Mouse (Mus musculus) midbrain, embryonic 15.5 days (tissue): ENCODE data around the gene Ndufaf3. TPM values are rescaled to one million over a fixed set of nuclear protein-coding genes. Genes with fewer than 3 reads are reported as not detected.

Experiments used
- ATAC-seq: fragments of 200-750 bp; cut with Nextera tagmentation; replicated peaks from 2 replicates; pipeline ENCODE4 v1.8.0; 2017; ENCODE audit warnings: moderate TSS enrichment
- H3K27ac ChIP-seq: fragments of 300-500 bp; sonication (generic); 2 replicates; pipeline ENCODE4 v1.5.1; 2015; ENCODE audit warnings: mild to moderate bottlenecking, inconsistent platforms
- H3K27me3 ChIP-seq: fragments of 300-500 bp; sonication (generic); replicated peaks from 2 replicates; pipeline ENCODE4 v1.6.1; 2015; ENCODE audit warnings: inconsistent platforms
- H3K36me3 ChIP-seq: fragments of 300-500 bp; sonication (generic); replicated peaks from 2 replicates; pipeline ENCODE4 v1.6.1; 2015; ENCODE audit warnings: inconsistent platforms
- H3K4me1 ChIP-seq: fragments of 300-500 bp; sonication (generic); 2 replicates; pipeline ENCODE4 v1.6.1; 2015; ENCODE audit warnings: inconsistent platforms
- H3K4me2 ChIP-seq: fragments of 300-500 bp; sonication (generic); 2 replicates; pipeline ENCODE4 v1.6.1; 2015; ENCODE audit warnings: inconsistent platforms, mild to moderate bottlenecking, moderate library complexity
- H3K4me3 ChIP-seq: fragments of 300-500 bp; sonication (generic); 2 replicates; pipeline ENCODE4 v1.5.1; 2015; ENCODE audit warnings: mild to moderate bottlenecking, inconsistent platforms
- H3K9ac ChIP-seq: fragments of 300-500 bp; sonication (generic); 2 replicates; pipeline ENCODE4 v1.6.1; 2015; ENCODE audit warnings: mild to moderate bottlenecking, inconsistent platforms
- H3K9me3 ChIP-seq: fragments of 300-500 bp; sonication (generic); 2 replicates; pipeline ENCODE4 v1.6.1; 2016; ENCODE audit warnings: inconsistent platforms
- WGBS: fragments of 180-500 bp; shearing (Covaris S2); methylation state at CpG from one replicate; pipeline ENCODE4 v1.1.7; 2015; ENCODE audit warnings: mixed read lengths; 5-methylcytosine and 5-hydroxymethylcytosine counted together
- polyA plus RNA-seq: library from polyadenylated mRNA; unstranded; fragments of >200 nt; fragmentation: Nextera tagmentation; extraction: Ambion mirVana; gene quantifications from 2 replicates; pipeline ENCODE4 v1.2.1, GENCODE M21; 2015

The Ndufaf3 gene
- polyA plus RNA-seq, 1 experiment from 2014 or later, result 76.8 TPM

DNA sequence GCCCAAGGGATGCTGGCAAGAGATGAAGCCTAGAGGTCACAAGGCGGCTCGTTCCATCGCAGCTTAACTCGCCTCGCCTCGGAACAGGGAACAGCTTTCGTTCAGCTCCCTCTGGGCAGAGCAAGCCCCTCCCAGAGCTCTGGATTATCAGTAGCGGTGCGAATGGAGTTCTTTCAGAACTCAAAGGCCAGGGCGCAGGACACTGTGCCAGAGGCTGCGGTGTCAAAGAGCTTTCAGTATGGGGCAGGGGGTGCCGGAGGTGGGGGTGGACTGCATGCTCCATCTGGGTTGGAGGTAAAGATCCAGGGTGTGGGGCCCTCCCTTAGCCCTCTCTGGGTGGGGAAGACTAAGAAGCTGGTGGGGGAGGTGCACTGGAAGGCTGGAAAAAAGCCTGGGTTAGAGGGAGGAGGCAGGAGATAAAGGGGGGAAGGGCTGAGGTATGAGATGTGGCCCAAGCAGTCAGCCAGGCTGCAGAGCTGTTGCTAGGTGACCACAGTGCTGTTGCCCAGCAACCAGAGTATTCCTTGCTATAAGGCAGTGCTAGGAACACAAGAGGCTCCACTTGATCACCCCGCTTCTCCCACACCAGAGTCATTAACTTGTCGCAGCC lies 20.4 kb upstream of the Ndufaf3 start:
- WGBS, result 3% methylated on average over 14 of the region's 14 CpGs
- peak overlapping the region; percentile 98 for H3K27ac ChIP-seq
- H3K4me3 ChIP-seq, result peak overlapping the region; percentile 22
- ATAC-seq, result peak; percentile 98
- H3K36me3 ChIP-seq, result no peaks in the 10 kb centered on the region
- H3K9ac ChIP-seq, result peak overlapping the region; percentile 15; the same call in 1 of the 2 replicates
- peak overlapping the region; percentile 54 for H3K4me2 ChIP-seq
- H3K4me1 ChIP-seq, result peaks cover 40% of the 10 kb centered on the region
- no peaks in the 10 kb centered on the region for H3K27me3 ChIP-seq
- H3K9me3 ChIP-seq, result no peaks in the 10 kb centered on the region

DNA sequence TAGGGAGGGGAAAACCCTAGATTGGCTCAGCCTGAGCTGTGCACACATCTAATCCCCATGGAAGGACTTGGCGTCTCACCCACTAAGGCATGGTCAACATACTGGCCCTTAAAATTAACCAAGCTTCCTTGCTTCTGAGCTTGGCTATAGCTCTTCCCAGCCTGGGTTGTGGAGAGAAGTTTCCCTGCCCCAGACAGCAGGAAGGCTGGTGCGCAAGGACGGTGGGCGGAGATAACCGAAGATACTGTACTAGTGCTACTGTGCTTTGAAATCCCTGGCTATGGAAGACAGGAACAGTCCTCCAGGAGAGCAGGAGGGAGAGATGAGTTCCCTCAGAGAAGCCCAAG lies 12.1 kb upstream of the Ndufaf3 start:
- Histone ChIP-seq H3K36me3 (no peaks in the 10 kb centered on the region), H3K9ac (peak overlapping the region; percentile 61; the same call in 1 of the 2 replicates), H3K27me3 (no peaks in the 10 kb centered on the region), H3K9me3 (no peaks in the 10 kb centered on the region), H3K27ac (peak overlapping the region; percentile 91), H3K4me1 (peaks cover 47% of the 10 kb centered on the region), H3K4me2 (peak overlapping the region; percentile 72), H3K4me3 (peak overlapping the region; percentile 49)
- 57% methylated on average over 5 of the region's 5 CpGs for WGBS
- no peak for ATAC-seq

DNA sequence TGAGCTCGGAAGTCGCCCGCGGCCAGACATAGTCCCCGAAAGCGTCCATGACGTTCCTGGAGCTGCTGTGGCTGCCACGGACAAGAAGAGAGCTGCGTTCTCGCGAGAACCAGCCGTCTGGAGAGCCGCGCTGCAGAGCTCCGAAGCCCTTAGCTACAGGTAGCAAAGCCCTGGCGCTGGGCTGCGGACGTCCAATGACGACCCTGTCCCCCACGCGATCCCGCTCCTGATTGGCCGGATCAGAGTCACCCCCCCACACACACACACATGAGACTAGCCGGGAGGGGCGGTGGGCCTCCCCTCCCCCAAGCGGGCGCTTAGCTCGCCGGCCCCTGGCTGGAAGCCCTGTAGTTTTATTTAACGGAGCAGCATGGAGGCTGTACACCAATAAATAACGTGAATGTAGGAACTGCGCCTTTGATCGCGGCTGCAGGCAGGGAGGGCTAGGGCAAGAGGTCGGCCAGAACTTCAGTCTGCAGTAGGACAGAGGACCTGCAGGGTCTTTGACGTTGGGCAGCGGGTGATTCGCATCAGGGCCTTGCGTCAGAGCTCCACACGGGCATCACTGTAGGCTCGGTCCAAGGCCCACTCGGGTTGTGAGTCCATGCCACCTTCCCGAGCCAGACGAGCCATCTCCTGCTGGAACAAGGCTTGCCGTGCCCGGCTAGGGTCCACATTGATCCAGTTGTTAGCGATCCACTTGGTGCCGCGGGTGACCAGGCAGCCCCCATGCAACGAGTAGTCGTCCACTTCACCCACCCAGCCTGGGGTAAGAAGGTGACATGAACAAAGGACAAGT lies 11.5 kb upstream of the Ndufaf3 start, which contains the start of gene Wdr6:
Gene Wdr6, minus strand, starts transcription at position 195 of the 799 bp plus-strand sequence.
- Histone ChIP-seq H3K27me3 (no peaks in the 10 kb centered on the region), H3K9ac (peak within 1 kb of the TSS; percentile 61), H3K27ac (peak within 1 kb of the TSS; percentile 91), H3K4me3 (peak within 1 kb of the TSS; percentile 49), H3K9me3 (no peaks in the 10 kb centered on the region), H3K4me1 (peaks cover 53% of the 10 kb centered on the region), H3K4me2 (peak within 1 kb of the TSS; percentile 72), H3K36me3 (no peaks in the 10 kb centered on the region; the same call in 1 of the 2 replicates)
- ATAC-seq, result peak; percentile 97
- 3% methylated on average over 51 of the region's 51 CpGs for WGBS

DNA sequence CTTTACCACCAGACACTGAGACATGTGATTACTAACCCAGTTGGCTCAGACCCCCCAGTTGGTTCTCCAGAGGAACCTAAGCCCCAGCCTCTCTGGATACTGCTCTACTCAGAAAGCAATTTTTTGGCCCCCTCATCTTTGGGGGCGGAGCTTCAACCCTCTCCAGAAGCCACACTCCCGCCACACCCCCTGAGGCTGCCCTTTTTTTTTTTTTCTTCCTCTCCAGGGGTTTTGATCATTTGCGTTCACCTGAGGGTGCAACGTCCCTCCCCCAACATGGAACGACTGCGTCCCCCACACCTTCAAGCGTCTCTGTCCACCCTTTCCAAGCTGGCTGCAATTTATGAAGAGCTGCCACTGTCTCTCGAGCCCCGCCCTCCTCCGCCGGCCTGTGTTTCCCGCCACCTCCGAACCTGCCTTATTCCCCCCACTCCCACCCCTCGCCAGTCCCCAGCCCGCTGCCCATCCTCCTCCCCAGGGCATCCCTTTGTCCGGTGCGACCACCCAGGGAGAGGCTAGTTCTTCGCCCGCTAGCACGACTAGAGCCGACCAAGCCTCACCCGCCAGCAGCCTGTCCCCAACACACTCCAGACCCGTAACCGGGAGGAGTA lies 10.8 kb upstream of the Ndufaf3 start:
- Histone ChIP-seq H3K4me2 (peak overlapping the region; percentile 72), H3K27ac (peak overlapping the region; percentile 91), H3K27me3 (no peaks in the 10 kb centered on the region), H3K9ac (peak overlapping the region; percentile 61), H3K4me3 (peak overlapping the region; percentile 49), H3K9me3 (no peaks in the 10 kb centered on the region), H3K36me3 (peaks cover 6% of the 10 kb centered on the region), H3K4me1 (peaks cover 58% of the 10 kb centered on the region)
- peak; percentile 2; the same call in 1 of the 2 replicates for ATAC-seq
- under 1% methylated on average over 24 of the region's 24 CpGs for WGBS

DNA sequence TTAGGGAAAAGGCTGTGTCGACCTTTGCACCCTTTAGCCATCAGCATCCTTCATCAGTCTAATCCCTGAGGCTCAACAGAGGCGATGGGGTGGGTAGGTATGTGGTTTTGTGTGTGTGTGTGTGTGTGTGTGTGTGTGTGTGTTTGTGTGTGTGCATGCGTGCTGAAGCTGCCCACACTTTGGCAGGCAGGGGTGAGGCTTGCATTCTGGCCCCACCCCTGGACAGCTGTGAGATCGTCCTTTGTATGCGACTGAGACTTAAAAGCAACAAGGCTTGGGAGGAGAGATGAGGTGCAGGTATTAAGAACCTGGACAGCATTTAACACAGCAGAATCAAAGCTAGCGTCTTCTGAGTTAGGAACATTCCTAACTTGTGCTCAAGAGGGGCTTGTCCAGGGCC lies 9.8 kb upstream of the Ndufaf3 start:
- Histone ChIP-seq H3K9ac (peak overlapping the region; percentile 61; the same call in 1 of the 2 replicates), H3K27me3 (no peaks in the 10 kb centered on the region), H3K27ac (peak overlapping the region; percentile 91), H3K9me3 (no peaks in the 10 kb centered on the region), H3K4me1 (peaks cover 58% of the 10 kb centered on the region), H3K36me3 (peaks cover 16% of the 10 kb centered on the region), H3K4me2 (peak overlapping the region; percentile 72), H3K4me3 (peak overlapping the region; percentile 49)
- no peak for ATAC-seq
- 34% methylated on average over 6 of the region's 6 CpGs for WGBS

DNA sequence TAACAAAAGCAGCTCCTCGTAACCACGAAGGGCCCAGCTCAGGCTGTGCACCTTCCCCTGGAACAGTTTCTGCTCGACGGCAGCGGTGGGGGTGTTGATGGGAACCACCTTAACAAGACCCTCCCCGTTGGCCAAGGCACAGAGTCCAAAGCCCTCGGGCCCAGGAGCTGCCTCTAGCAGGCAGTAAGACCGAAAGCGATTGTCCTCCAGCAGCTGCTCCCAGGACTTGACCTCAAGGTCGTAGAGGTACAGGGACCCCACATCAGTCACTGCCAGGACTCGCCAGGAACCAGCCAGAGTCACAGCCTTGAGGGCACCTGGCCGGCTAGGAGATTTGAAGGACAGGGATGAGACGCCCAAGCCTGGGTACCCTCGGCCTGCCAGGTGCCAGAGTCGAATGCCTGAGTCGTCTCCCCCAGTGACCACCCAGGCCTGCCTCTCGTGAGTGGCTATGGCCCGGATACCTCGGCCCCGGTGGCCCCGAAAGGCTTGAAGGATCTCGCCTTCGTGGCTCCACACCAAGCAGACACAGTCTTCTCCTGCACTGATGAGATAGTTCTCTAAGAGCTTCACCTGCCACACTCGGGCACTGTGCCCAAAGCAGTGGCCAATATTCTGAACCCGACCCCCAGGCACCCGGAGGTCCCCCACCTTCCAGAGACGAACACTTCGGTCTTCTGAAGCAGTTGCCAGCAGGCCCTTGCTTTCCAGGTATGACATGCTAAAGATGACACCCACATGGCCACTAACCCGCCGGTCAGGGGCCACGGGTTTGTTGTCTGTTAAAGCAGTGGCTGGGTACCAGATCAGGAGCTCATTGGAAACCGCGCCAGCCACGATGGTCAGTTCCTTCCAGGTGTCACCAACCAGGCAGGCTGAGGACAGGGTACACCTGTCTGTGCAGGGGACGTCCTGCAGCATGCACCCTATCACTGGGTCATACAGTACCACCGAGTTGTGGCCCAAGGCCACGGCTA lies 8.4 kb upstream of the Ndufaf3 start:
- no peaks in the 10 kb centered on the region for H3K9me3 ChIP-seq
- H3K4me2 ChIP-seq, result peak overlapping the region; percentile 72
- H3K36me3 ChIP-seq, result peaks cover 29% of the 10 kb centered on the region
- WGBS, result 91% methylated on average over 37 of the region's 37 CpGs
- H3K9ac ChIP-seq, result no peak overlapping the region
- H3K4me3 ChIP-seq, result 0 out of 2 replicates have a peak overlapping the region, but pooled peaks have one; percentile 49
- no peaks in the 10 kb centered on the region for H3K27me3 ChIP-seq
- ATAC-seq, result no peak
- peaks cover 62% of the 10 kb centered on the region for H3K4me1 ChIP-seq
- H3K27ac ChIP-seq, result no peak overlapping the region

DNA sequence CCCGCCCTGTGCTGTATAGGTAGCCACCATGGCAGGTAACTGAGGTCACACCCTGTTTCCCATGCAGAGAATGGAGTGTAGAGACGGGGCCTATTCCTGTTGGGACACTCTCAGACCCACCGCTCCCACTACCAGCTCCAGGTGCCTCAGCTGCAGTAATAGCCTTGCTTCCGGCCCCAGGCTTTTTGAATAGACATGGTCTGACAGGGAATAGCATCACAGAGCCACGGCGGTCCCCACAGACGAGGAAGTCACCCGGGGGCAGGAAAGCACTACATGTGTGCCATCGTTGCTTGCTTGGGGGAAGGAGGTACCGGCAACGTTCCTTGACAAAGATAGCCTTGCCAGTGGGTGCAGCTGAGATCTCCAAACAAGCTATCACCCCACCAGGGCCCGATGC lies 7.7 kb upstream of the Ndufaf3 start:
- no peak for ATAC-seq
- Histone ChIP-seq H3K9me3 (no peaks in the 10 kb centered on the region), H3K36me3 (peaks cover 29% of the 10 kb centered on the region), H3K4me2 (peak overlapping the region; percentile 72; the same call in 1 of the 2 replicates), H3K4me3 (no peak overlapping the region), H3K27me3 (no peaks in the 10 kb centered on the region), H3K4me1 (peaks cover 69% of the 10 kb centered on the region), H3K27ac (no peak overlapping the region), H3K9ac (no peak overlapping the region)
- 87% methylated on average over 12 of the region's 12 CpGs for WGBS

DNA sequence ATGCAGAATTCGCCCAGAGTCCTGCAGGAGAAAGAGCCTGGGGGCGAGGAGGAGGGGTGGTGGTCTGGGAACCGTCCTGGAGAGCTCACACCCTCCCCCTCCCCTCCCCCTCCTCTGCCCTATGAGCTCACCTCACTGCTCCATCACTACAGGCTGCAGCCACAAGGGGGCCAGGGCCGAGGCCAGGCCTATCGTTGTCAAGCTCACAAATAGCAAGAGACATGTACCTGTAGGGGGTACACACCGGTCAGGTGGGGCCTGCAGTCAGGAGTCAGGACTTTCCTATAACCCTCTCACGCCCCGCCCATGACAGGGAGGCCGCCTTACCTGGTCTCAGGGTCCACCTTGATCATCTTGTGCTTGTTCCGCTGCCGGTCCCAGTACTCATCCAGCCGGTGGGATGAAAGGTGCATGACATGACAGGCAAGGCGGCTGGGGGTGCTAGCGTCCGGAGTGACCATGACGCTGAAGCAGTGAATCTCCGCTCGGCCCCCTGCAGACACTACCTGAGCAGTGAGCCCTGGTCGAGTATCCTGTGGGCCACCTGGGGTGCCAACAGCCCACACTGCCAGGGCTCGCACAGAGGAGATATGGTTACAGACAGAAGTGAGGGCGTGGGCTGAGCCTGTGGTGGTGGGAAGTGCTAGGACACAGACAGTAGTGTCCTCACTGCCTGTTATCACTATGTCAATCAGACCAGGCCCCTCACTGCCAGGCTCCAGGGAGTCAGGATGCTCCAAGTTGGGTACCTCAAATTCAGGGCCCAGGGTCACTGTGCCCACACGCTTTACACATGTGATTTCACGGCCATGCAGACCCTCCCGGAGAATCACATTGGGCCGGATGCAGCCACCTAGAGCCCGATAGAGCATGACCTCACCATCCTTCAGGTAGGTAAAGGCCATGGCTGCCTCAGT lies 6.8 kb upstream of the Ndufaf3 start:
- no peak overlapping the region for H3K27ac ChIP-seq
- H3K27me3 ChIP-seq, result no peaks in the 10 kb centered on the region
- whole genome bisulfite sequencing, result 50% methylated on average over 26 of the region's 26 CpGs
- peaks cover 29% of the 10 kb centered on the region for H3K36me3 ChIP-seq
- peak overlapping the region; percentile 72; the same call in 1 of the 2 replicates for H3K4me2 ChIP-seq
- H3K4me3 ChIP-seq, result no peak overlapping the region
- no peak overlapping the region for H3K9ac ChIP-seq
- peaks cover 67% of the 10 kb centered on the region for H3K4me1 ChIP-seq
- no peak for ATAC-seq
- no peaks in the 10 kb centered on the region for H3K9me3 ChIP-seq

DNA sequence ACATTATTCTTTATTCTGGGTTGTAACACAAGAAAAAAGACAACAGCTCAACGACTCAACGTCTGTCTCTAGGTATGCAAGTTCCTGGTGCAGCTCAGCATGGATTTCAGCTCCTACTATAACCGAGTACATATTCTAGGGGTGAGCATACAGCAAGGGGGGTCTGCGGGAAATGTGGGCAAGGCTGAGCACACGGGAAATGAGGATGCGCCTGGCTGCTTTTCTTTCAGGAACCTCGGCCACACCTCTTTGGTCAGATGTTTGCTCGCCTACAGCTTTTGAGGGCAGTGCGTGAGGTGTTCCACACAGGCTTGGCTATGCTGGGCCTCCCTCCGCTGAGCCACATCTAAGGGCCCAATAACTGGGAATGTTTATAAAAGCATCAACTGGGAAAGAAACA lies 5.1 kb upstream of the Ndufaf3 start:
- WGBS, result 81% methylated on average over 10 of the region's 10 CpGs
- Histone ChIP-seq H3K4me2 (no peak overlapping the region), H3K4me1 (peaks cover 76% of the 10 kb centered on the region), H3K4me3 (no peak overlapping the region), H3K9ac (no peak overlapping the region), H3K27me3 (no peaks in the 10 kb centered on the region), H3K9me3 (no peaks in the 10 kb centered on the region), H3K36me3 (peaks cover 29% of the 10 kb centered on the region), H3K27ac (no peak overlapping the region)
- no peak for ATAC-seq

DNA sequence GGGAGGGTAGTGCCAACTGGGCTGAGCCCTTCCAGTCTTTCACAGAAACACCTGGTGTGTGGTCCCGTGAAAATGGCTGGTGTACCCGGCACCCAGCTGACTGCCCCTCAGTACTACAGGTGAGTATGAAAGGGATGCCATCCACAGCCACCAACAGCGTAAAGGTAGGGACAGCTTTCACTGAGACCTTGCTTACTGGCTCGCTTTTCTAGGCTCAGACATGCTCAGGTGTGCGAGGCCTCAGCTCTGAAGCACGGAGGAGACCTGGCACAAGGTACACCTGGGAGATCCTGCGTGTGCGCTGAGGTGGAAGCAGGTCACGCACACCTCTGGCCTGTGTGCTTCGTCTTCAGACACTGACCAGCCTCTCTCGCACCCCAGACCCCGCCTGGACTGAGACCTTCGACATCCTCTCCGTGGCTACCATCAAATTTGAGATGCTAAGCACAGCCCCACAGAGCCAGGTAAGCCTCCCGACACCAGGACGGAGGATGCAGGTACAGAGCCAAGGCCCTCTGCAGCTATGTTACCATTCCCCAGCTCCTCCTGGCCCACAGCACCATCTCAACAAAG lies 4.3 kb upstream of the Ndufaf3 start:
- peaks cover 67% of the 10 kb centered on the region for H3K4me1 ChIP-seq
- H3K27me3 ChIP-seq, result no peaks in the 10 kb centered on the region
- peaks cover 29% of the 10 kb centered on the region for H3K36me3 ChIP-seq
- no peak overlapping the region for H3K4me2 ChIP-seq
- no peaks in the 10 kb centered on the region for H3K9me3 ChIP-seq
- no peak overlapping the region for H3K27ac ChIP-seq
- 93% methylated on average over 16 of the region's 16 CpGs for WGBS
- no peak for ATAC-seq
- H3K9ac ChIP-seq, result no peak overlapping the region
- no peak overlapping the region for H3K4me3 ChIP-seq
